ENCODE assay signal across 8 mouse cellular contexts in the genomic region with DNA sequence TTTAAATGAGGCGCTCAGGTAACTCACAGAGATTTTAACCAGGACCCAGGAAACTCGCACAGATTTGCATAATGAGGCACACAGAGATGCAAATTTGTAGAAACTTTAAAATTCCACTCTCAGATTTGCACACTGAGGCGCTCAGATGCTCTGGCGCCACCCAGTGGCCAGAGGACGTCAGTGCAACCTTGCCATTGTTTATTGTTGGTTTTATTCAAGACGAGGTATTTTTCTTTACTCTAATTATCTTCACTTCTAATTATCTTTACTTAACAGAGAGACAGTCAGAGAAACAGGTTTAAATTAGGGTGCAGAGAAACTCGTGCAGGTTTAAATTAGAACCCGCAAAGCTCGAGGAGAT. TPM values are rescaled to one million over a fixed set of nuclear protein-coding genes. Genes with fewer than 3 reads are reported as not detected.
A peak's percentile ranks its signal among the peaks of the same experiment; 100 is the strongest.
DNase-seq lines count a peak whose midpoint lies in the region; ATAC-seq and TF ChIP-seq lines count a peak whose summit lies in the region.
"Not testable (repeated sequence)": the region's sequence is repeated elsewhere in the genome, so short reads cannot be mapped to it uniquely, and the experiment has no call there.

No protein-coding gene starts in this region.

- ATAC-seq in intestine, embryonic 14.5 days (replicated peaks; ENCODE audit: low FRiP score, low TSS enrichment, low read depth), result not testable (repeated sequence)

- not testable (repeated sequence) for H3K4me3 ChIP-seq in gastrocnemius, adult 2 months; intestine, embryonic 14.5 days (ENCODE audit: low read depth, low read length)

- H3K27me3 ChIP-seq in intestine, embryonic 14.5 days (replicated peaks; ENCODE audit: control insufficient read depth, insufficient read depth, low read length); splenic B cell, adult 2 months (ENCODE audit: control insufficient read depth, insufficient read depth, low read length, poor library complexity, severe bottlenecking): not testable (repeated sequence)

- not testable (repeated sequence) for H3K4me2 ChIP-seq in intestine, embryonic 14.5 days (ENCODE audit: low read length)

- TF ChIP-seq CTCF in gastrocnemius, adult 2 months (IDR thresholded peaks at IDR 0.05), result peak; percentile 97

- WGBS in intestine, embryonic 14.5 days, result 48% methylated on average over 9 of the region's 9 CpGs

- intact Hi-C loops in gastrocnemius, adult 2 months (cut with DNase I), result not testable (repeated sequence)

- H3K9me3 ChIP-seq in intestine, embryonic 14.5 days (ENCODE audit: control insufficient read depth, low read length), result peaks cover 18% of the 10 kb centered on the region

- peaks cover 45% of the 10 kb centered on the region for H3K36me3 ChIP-seq in intestine, embryonic 14.5 days (ENCODE audit: control insufficient read depth, insufficient read depth, low read length)
- peaks cover 23% of the 10 kb centered on the region for H3K36me3 ChIP-seq in splenic B cell, adult 2 months (ENCODE audit: control insufficient read depth, insufficient read depth, low read length, poor library complexity, severe bottlenecking)

- H3K4me1 ChIP-seq in intestine, embryonic 14.5 days (replicated peaks; ENCODE audit: control insufficient read depth, insufficient read depth, low read length), result not testable (repeated sequence)

- not testable (repeated sequence) for H3K9ac ChIP-seq in intestine, embryonic 14.5 days (ENCODE audit: low read length)

- H3K27ac ChIP-seq in gastrocnemius, adult 2 months; intestine, embryonic 14.5 days (ENCODE audit: low read depth): not testable (repeated sequence)

- peak; percentile 96 to 100 for DNase-seq in B cell, adult 2 months
- peak; percentile 86 for DNase-seq in adrenal gland, postnatal 10 days
- DNase-seq in embryo, embryonic 10.5 days (ENCODE audit: low spot score), result peak; percentile 89
- peak; percentile 73 for DNase-seq in gastrocnemius, adult 2 months
- peak; percentile 91 for DNase-seq in intestine, embryonic 14.5 days (ENCODE audit: low spot score)
- DNase-seq in liver, result peak; percentile 55
- DNase-seq in natural killer cell, adult 2 months (ENCODE audit: low spot score in 2 of 2), result peak; percentile 81 to 95
- peak; percentile 98 for DNase-seq in splenic B cell, adult 2 months (ENCODE audit: low read depth, low spot score)

RNA-seq across cellular contexts. Expression of gene Gm21887, which starts 11.2 kb away (rescaled TPM):
- total RNA-seq in adrenal gland, postnatal 10 days (2021), result 100 to 1,000 TPM; 102 to 237 TPM
- 10 to 100 TPM; 25.3 to 29.1 TPM for total RNA-seq in gastrocnemius, adult 2 months (2021)
- polyA plus RNA-seq in intestine, embryonic 14.5 days (2014; fragmentation: Nextera tagmentation; extraction: Ambion mirVana), result 223 and 261 TPM in 2 replicates
